Mouse (Mus musculus) C2C12 (cell line): ENCODE measurements around the gene Snx6.

ENCODE experiments used
- CEBPB ChIP-seq: IDR thresholded peaks from one replicate; pipeline ENCODE4 v1.6.1; 2011; ENCODE audit warnings: low read depth, mild to moderate bottlenecking, control low read depth, moderate library complexity
- CTCF ChIP-seq: IDR thresholded peaks from one replicate; pipeline ENCODE4 v1.5.1; 2011; ENCODE audit not compliant: control insufficient read depth, insufficient read depth, insufficient read length
- MAX ChIP-seq: IDR thresholded peaks from one replicate; pipeline ENCODE4 v1.6.1; 2011; ENCODE audit warnings: mild to moderate bottlenecking, control low read depth
- MYOD1 ChIP-seq: IDR thresholded peaks from one replicate; pipeline ENCODE4 v1.6.1; 2011; ENCODE audit warnings: low read depth; ENCODE audit not compliant: control insufficient read depth, insufficient read length
- MYOG ChIP-seq: IDR thresholded peaks from one replicate; pipeline ENCODE4 v1.6.1; 2011; ENCODE audit not compliant: control insufficient read depth, insufficient read length; ENCODE audit errors: extremely low read depth
- USF1 ChIP-seq: IDR thresholded peaks from one replicate; pipeline ENCODE4 v1.6.1; 2011; ENCODE audit warnings: low read depth, mild to moderate bottlenecking, control low read depth, moderate library complexity

- TF ChIP-seq CEBPB (no peak), MAX (no peak), CTCF (no peak), MYOG (no peak), USF1 (no peak), MYOD1 (no peak)
Observed at GRCm38 (mm10) chr12:54819181-54819935, 23.9 kb upstream of the Snx6 start.
